Mouse (Mus musculus) heart, embryonic 15.5 days (tissue): ENCODE results near the gene Pex12. TPM values are rescaled to one million over a fixed set of nuclear protein-coding genes. Genes with fewer than 3 reads are reported as not detected.
A peak's percentile ranks its signal among the peaks of the same experiment; 100 is the strongest.

ENCODE experiments used
- ATAC-seq: fragments of 200-750 bp; cut with Nextera tagmentation; replicated peaks from 2 replicates; pipeline ENCODE4 v1.8.0; 2017; ENCODE audit warnings: low read depth, moderate TSS enrichment; ENCODE audit not compliant: insufficient number of reproducible peaks, insufficient read depth, low FRiP score
- H3K27ac ChIP-seq: fragments of 300-500 bp; sonication (generic); 2 replicates; pipeline ENCODE4 v1.5.1; 2015; ENCODE audit warnings: mild to moderate bottlenecking, inconsistent platforms
- H3K27me3 ChIP-seq: fragments of 300-500 bp; sonication (generic); 2 replicates; pipeline ENCODE4 v1.6.1; 2015; ENCODE audit warnings: inconsistent platforms
- H3K36me3 ChIP-seq: fragments of 300-500 bp; sonication (generic); 2 replicates; pipeline ENCODE4 v1.6.1; 2015; ENCODE audit warnings: mild to moderate bottlenecking, inconsistent platforms
- H3K4me1 ChIP-seq: fragments of 300-500 bp; sonication (generic); replicated peaks from 2 replicates; pipeline ENCODE4 v1.6.1; 2015; ENCODE audit warnings: inconsistent platforms
- H3K4me2 ChIP-seq: fragments of 300-500 bp; sonication (generic); 2 replicates; pipeline ENCODE4 v1.6.1; 2015; ENCODE audit warnings: inconsistent platforms, mild to moderate bottlenecking, moderate library complexity
- H3K4me3 ChIP-seq: fragments of 300-500 bp; sonication (generic); 2 replicates; pipeline ENCODE4 v1.5.1; 2015; ENCODE audit warnings: mild to moderate bottlenecking, inconsistent platforms
- H3K9ac ChIP-seq: fragments of 300-500 bp; sonication (generic); 2 replicates; pipeline ENCODE4 v1.6.1; 2015; ENCODE audit warnings: mild to moderate bottlenecking, inconsistent platforms
- H3K9me3 ChIP-seq: fragments of 300-500 bp; sonication (generic); replicated peaks from 2 replicates; pipeline ENCODE4 v1.6.1; 2016; ENCODE audit warnings: inconsistent platforms
- WGBS: fragments of 180-500 bp; shearing (Covaris S2); methylation state at CpG from one replicate; pipeline ENCODE4 v1.1.7; 2015; ENCODE audit warnings: mixed read lengths; 5-methylcytosine and 5-hydroxymethylcytosine counted together
- polyA plus RNA-seq: library from polyadenylated mRNA; unstranded; fragments of >200 nt; fragmentation: Nextera tagmentation; extraction: Ambion mirVana; gene quantifications from 2 replicates; pipeline ENCODE4 v1.2.1, GENCODE M21; 2015

Gene Pex12
- polyA plus RNA-seq, 1 experiment from 2014 or later, result 7.9 TPM

- Histone ChIP-seq H3K9me3 (no peaks in the 10 kb centered on the region), H3K27me3 (no peaks in the 10 kb centered on the region), H3K4me1 (peaks cover 38% of the 10 kb centered on the region), H3K4me2 (peak overlapping the region; percentile 80), H3K9ac (peak overlapping the region; percentile 86), H3K36me3 (peaks cover 1% of the 10 kb centered on the region; the same call in 1 of the 2 replicates), H3K27ac (peak overlapping the region; percentile 92), H3K4me3 (peak overlapping the region; percentile 92)
- 8% methylated on average over 10 of the region's 10 CpGs for WGBS
- ATAC-seq, result no peak
These were observed 262 bp downstream of the Pex12 start for GRCm38 (mm10) chr11:83302124-83302523.

GRCm38 (mm10) chr11:83301431-83301831 is 955 bp downstream of the Pex12 start:
- H3K9ac ChIP-seq, result no peak overlapping the region
- H3K9me3 ChIP-seq, result no peaks in the 10 kb centered on the region
- H3K4me2 ChIP-seq, result no peak overlapping the region; the same call in 1 of the 2 replicates
- peaks cover 35% of the 10 kb centered on the region for H3K4me1 ChIP-seq
- H3K27me3 ChIP-seq, result no peaks in the 10 kb centered on the region
- ATAC-seq, result no peak
- H3K27ac ChIP-seq, result no peak overlapping the region
- peaks cover 8% of the 10 kb centered on the region; the same call in 1 of the 2 replicates for H3K36me3 ChIP-seq
- no peak overlapping the region for H3K4me3 ChIP-seq
- 64% methylated on average over 2 of the region's 2 CpGs for WGBS

- no peaks in the 10 kb centered on the region for H3K9me3 ChIP-seq
- no peaks in the 10 kb centered on the region for H3K27me3 ChIP-seq
- WGBS, result 92% methylated on average over 9 of the region's 9 CpGs
- H3K4me3 ChIP-seq, result no peak overlapping the region
- peaks cover 34% of the 10 kb centered on the region for H3K4me1 ChIP-seq
- no peak overlapping the region for H3K27ac ChIP-seq
- H3K9ac ChIP-seq, result no peak overlapping the region
- no peak overlapping the region for H3K4me2 ChIP-seq
- H3K36me3 ChIP-seq, result peaks cover 20% of the 10 kb centered on the region; the same call in 1 of the 2 replicates
- ATAC-seq, result no peak
These were observed 2.7 kb downstream of the Pex12 start for GRCm38 (mm10) chr11:83299724-83300123.

GRCm38 (mm10) chr11:83298225-83299195 is 3.9 kb downstream of the Pex12 start, which contains the start of gene Ap2b1:
TSS of gene Ap2b1 (plus strand) at chr11:83299024.
- peak within 1 kb of the TSS; percentile 87 for H3K4me3 ChIP-seq
- ATAC-seq, result peak; percentile 93
- H3K36me3 ChIP-seq, result peaks cover 20% of the 10 kb centered on the region; the same call in 1 of the 2 replicates
- no peaks in the 10 kb centered on the region for H3K27me3 ChIP-seq
- peak within 1 kb of the TSS; percentile 89 for H3K9ac ChIP-seq
- no peaks in the 10 kb centered on the region for H3K9me3 ChIP-seq
- H3K4me1 ChIP-seq, result peaks cover 27% of the 10 kb centered on the region
- peak within 1 kb of the TSS; percentile 80 for H3K4me2 ChIP-seq
- WGBS, result 3% methylated on average over 56 of the region's 56 CpGs
- peak within 1 kb of the TSS; percentile 95 for H3K27ac ChIP-seq

- Histone ChIP-seq H3K27me3 (no peaks in the 10 kb centered on the region), H3K9me3 (no peaks in the 10 kb centered on the region), H3K4me2 (peak overlapping the region; percentile 80), H3K4me3 (peak overlapping the region; percentile 87), H3K36me3 (peaks cover 20% of the 10 kb centered on the region; the same call in 1 of the 2 replicates), H3K9ac (peak overlapping the region; percentile 89), H3K27ac (no peak overlapping the region), H3K4me1 (peaks cover 29% of the 10 kb centered on the region)
- 77% methylated on average over 6 of the region's 6 CpGs for WGBS
- ATAC-seq, result no peak
These were observed 4.6 kb downstream of the Pex12 start for GRCm38 (mm10) chr11:83297816-83298215.

GRCm38 (mm10) chr11:83294133-83294532 is 8.3 kb downstream of the Pex12 start:
- no peak overlapping the region; the same call in 1 of the 2 replicates for H3K4me3 ChIP-seq
- no peaks in the 10 kb centered on the region for H3K27me3 ChIP-seq
- 86% methylated on average over 2 of the region's 2 CpGs for WGBS
- peaks cover 20% of the 10 kb centered on the region; the same call in 1 of the 2 replicates for H3K36me3 ChIP-seq
- ATAC-seq, result no peak
- H3K9ac ChIP-seq, result no peak overlapping the region
- peak overlapping the region; percentile 66 for H3K4me2 ChIP-seq
- H3K4me1 ChIP-seq, result peaks cover 33% of the 10 kb centered on the region
- H3K27ac ChIP-seq, result no peak overlapping the region
- no peaks in the 10 kb centered on the region for H3K9me3 ChIP-seq

- Histone ChIP-seq H3K4me2 (peak overlapping the region; percentile 66), H3K27ac (no peak overlapping the region)
- 86% methylated on average over 1 of the region's 1 CpGs for WGBS
These were observed 9.2 kb downstream of the Pex12 start for GRCm38 (mm10) chr11:83293182-83293581.

GRCm38 (mm10) chr11:83292251-83292587 is 10.2 kb downstream of the Pex12 start:
- H3K4me2 ChIP-seq, result peak overlapping the region; percentile 66
- H3K36me3 ChIP-seq, result peaks cover 20% of the 10 kb centered on the region; the same call in 1 of the 2 replicates
- peak overlapping the region; percentile 61 for H3K9ac ChIP-seq
- H3K27me3 ChIP-seq, result no peaks in the 10 kb centered on the region
- H3K4me3 ChIP-seq, result peak overlapping the region; percentile 58
- H3K27ac ChIP-seq, result peak overlapping the region; percentile 80
- H3K4me1 ChIP-seq, result peaks cover 21% of the 10 kb centered on the region
- H3K9me3 ChIP-seq, result no peaks in the 10 kb centered on the region
- under 1% methylated on average over 5 of the region's 5 CpGs for WGBS
- ATAC-seq, result 0 out of 2 replicates have a peak, but pooled peaks have one; percentile 6

More at GRCm38 (mm10) chr11:83293182-83293581, 9.2 kb downstream of the Pex12 start:
- H3K4me1 ChIP-seq, result peaks cover 31% of the 10 kb centered on the region
- H3K4me3 ChIP-seq, result peak overlapping the region; percentile 58
- H3K27me3 ChIP-seq, result no peaks in the 10 kb centered on the region
- no peak for ATAC-seq
- H3K9ac ChIP-seq, result peak overlapping the region; percentile 61; the same call in 1 of the 2 replicates
- H3K36me3 ChIP-seq, result peaks cover 20% of the 10 kb centered on the region; the same call in 1 of the 2 replicates
- no peaks in the 10 kb centered on the region for H3K9me3 ChIP-seq

- peaks cover 15% of the 10 kb centered on the region; the same call in 1 of the 2 replicates for H3K36me3 ChIP-seq
- H3K9ac ChIP-seq, result peak overlapping the region; percentile 65
- H3K4me3 ChIP-seq, result peak overlapping the region; percentile 58
- peak; percentile 99 for ATAC-seq
- H3K9me3 ChIP-seq, result no peaks in the 10 kb centered on the region
- peak overlapping the region; percentile 66 for H3K4me2 ChIP-seq
- peaks cover 19% of the 10 kb centered on the region for H3K4me1 ChIP-seq
- H3K27me3 ChIP-seq, result no peaks in the 10 kb centered on the region
- H3K27ac ChIP-seq, result peak overlapping the region; percentile 84
- under 1% methylated on average over 38 of the region's 38 CpGs for WGBS
These were observed 10.8 kb downstream of the Pex12 start for GRCm38 (mm10) chr11:83291375-83292250.

GRCm38 (mm10) chr11:83289633-83290032 is 12.8 kb downstream of the Pex12 start:
- H3K9ac ChIP-seq, result no peak overlapping the region
- H3K4me2 ChIP-seq, result no peak overlapping the region
- no peak overlapping the region for H3K27ac ChIP-seq
- no peaks in the 10 kb centered on the region for H3K9me3 ChIP-seq
- WGBS, result 81% methylated on average over 2 of the region's 2 CpGs
- H3K4me3 ChIP-seq, result no peak overlapping the region
- H3K36me3 ChIP-seq, result no peaks in the 10 kb centered on the region
- no peaks in the 10 kb centered on the region for H3K27me3 ChIP-seq
- peaks cover 19% of the 10 kb centered on the region for H3K4me1 ChIP-seq
- ATAC-seq, result no peak

- Histone ChIP-seq H3K27ac (no peak overlapping the region), H3K4me2 (no peak overlapping the region), H3K9me3 (no peaks in the 10 kb centered on the region), H3K4me1 (peaks cover 19% of the 10 kb centered on the region), H3K36me3 (no peaks in the 10 kb centered on the region), H3K9ac (no peak overlapping the region), H3K27me3 (no peaks in the 10 kb centered on the region), H3K4me3 (no peak overlapping the region)
- no peak for ATAC-seq
- 86% methylated on average over 5 of the region's 5 CpGs for WGBS
These were observed 13.3 kb downstream of the Pex12 start for GRCm38 (mm10) chr11:83289036-83289435.
